Mouse (Mus musculus): ENCODE data around the gene Dab2ip.

Gene Dab2ip

DNA sequence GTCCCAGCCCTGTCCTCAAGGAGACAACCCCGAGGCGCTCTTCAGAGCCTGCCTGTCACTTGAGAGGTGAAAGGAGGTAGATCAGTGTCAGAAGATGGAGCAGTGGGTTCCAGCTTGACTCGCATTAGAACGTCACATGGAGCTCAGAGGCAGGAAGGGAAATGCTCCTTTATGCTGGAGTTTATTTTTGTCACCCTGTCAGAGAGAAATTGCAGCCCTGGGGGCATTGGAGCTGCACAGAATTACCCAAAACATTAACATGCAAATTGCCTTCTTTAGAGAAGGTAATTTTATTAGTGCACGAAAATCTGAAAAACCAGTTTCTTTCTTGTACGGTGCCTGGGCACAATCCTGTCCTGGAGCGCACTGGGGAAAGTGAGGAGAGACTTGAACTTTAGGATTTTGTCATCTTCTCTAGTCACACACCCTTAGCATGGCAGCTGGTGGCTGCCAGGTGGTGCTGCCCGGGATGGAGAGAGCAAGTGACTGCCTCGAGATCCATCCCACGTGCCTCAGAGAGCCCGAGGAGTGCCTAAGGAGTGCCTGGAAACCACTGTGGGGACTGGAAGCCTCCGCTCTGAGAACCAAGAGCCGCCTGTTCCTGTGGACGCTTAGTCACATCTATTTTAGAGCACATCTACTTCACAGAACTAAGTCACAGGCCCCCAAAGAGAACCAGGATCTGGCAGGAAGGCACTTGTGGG is 209.9 kb downstream of the Dab2ip start:
- DNase-seq: peak; percentile 19

DNA sequence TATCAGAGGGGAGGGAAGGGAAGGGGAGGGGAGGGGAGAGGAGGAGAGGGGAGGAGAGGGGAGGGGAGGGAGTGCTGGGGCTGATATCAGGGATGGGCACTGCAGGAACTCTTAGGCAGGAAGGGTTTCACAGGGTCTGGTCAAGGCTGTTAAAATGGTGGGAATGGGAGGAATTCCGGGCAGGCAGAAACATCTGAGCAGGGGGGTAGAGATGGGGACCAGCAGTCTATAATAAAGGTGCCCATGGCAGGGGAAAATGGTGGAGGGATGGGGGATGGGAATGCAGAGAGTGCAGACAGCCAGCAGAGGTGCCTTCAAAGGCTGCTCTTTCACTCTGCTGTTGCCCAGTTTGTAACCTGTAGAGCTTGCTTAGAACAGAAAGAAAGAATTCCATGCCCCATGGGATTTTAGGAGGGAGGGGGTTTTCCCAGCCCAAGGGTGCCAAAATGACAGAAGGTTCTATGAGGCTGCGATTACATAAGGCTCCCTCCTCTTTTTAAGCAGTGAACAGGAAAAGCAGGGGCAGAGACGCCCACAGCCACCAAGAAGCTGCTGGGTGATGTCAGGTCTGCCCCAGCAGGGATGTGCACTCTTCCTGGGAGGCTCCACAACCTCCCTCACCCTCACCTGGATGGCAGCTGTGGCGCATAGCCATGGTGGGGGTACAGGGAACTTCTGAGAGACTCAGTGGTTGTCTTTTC is 210.6 kb downstream of the Dab2ip start:
- DNase-seq: no peak

DNA sequence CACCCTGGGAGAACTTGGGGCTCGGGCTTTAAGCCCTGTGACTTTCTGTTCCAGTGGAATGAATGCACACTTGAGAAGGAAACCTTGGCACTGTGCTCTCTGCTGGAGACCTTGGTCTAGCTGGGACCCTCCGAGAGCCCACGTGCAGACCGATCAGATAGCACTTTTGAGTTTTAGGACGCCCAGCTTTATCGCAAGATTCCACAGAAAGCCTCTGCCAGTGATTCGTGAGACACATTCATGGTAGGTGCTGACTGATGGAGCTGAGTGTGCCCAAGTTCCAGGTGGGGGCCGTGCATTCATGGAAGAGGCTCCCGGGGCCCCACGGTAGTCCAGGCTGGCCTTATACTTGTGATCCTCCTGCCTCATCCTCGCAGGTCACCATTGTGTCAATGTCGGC is 211.3 kb downstream of the Dab2ip start:
- DNase-seq: no peak

DNA sequence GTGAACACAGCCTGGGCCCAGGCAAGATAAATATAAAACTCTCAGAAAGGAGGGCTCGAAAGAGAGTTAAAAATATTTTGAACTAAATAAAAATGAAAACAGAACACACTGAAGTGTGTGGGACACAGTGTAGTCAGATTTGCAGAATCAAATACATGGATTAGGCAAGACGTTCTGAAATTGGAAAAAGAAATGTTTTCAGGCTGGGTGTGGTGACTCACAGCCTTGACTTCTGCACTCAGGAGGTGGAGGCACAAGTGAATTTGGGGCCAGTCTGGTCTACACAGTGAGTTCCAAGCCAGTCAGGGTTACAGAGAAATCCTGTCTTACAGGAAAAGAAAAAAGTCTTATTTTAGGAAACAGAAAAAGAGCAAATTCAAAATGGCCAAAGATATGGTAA is 212.5 kb downstream of the Dab2ip start:
- no peak for DNase-seq

DNA sequence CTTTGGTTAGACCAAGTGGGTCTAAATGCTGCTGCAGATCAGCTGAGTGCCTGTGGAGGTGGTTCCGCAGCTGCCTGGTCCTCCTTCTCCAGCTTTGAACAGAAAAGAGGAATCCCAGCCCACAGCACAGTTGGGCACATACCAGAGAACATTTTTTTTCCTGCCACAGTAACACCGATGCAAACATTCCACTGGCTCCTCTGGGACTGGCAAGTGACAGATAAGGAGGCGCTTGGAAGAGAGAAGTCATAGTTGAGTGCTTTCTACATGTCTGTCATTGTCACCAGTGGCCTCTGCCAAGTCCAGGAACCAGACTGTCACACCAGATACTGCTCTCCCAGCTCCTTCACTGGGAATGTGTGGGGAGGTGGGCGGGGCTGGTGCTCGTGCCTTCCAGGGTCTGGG is 217.6 kb downstream of the Dab2ip start:
- DNase-seq: no peak

DNA sequence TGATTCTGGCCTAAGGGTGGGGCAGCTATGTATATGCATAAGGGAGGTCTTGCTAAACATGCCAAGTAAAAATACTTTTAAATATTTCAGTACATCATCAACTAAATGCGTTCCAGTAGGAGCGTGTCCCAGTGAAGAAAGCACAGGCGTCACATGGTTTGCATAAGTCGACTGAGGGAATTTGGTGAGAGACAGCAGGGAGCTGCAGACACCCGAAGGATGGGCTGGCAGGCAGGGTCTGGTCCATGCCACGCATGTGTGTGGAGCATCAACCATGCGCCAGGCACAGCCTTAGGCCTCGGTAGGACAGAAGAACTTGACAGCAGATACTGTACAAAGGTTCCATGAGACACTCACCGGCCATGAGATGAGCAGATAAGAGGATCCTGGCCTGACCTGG is 218.9 kb downstream of the Dab2ip start:
- no peak for DNase-seq

DNA sequence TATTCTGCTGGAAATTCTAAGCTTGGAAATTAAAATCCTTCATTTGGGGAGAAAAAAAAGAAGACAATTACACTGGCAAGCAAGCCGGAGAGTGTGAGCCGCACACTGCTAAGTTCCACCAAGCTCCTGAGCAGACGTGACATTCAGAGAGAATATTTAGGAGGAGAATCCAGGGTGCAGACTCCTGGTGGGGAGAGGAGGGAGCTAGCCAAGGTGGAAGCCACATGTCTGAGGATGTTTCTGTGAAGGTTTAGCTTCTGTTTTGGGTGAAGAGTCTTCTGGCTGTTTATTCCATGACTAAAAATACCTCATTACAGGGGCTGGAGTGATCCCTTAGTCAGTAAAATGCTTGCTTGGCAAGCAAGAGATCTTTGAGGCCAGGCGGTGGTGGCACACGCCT is 221.2 kb downstream of the Dab2ip start:
- no peak for DNase-seq

Measured in embryo, embryonic 11 days (tissue).